Mouse (Mus musculus) MEL (cell line): ENCODE measurements at regions not wholly inside any gene's neighbourhood (a gene's known extent, or its start where the extent isn't known, plus 50 kb on each side); places are given as distances from the start of the nearest gene placed in this dataset.

Source experiments
- DNase-seq: peaks from one replicate; pipeline ENCODE4 v3.0.0; 2011; ENCODE audit warnings: low read depth, low spot score
- H3K27ac ChIP-seq: 2 replicates; pipeline ENCODE4 v1.5.1; 2012; ENCODE audit warnings: low read depth, mild to moderate bottlenecking, control low read depth, low read length, moderate library complexity; ENCODE audit not compliant: control insufficient read depth
- H3K27me3 ChIP-seq, 2 experiments: fragments of 150-350 bp in 1 of 2; sonication (generic) in 1 of 2; 2 replicates each; pipeline ENCODE4 v1.6.1; 2012; ENCODE audit warnings: low read length in 2 of 2, mild to moderate bottlenecking in 2 of 2, improper control_type of control experiment in 1 of 2, moderate library complexity in 1 of 2; ENCODE audit not compliant: insufficient read depth in 2 of 2, control insufficient read depth in 1 of 2
- H3K36me3 ChIP-seq, 2 experiments: 2 replicates each; pipeline ENCODE4 v1.6.1; 2012 to 2014; ENCODE audit warnings: low read length in 2 of 2, improper control_type of control experiment in 1 of 2, inconsistent platforms in 1 of 2, mild to moderate bottlenecking in 1 of 2; ENCODE audit not compliant: insufficient read depth in 2 of 2, control insufficient read depth in 1 of 2
- H3K4me1 ChIP-seq, 2 experiments: fragments of 150-350 bp in 1 of 2; sonication (generic) in 1 of 2; 2 replicates each; pipeline ENCODE4 v1.6.1; 2012; ENCODE audit warnings: low read length in 2 of 2, improper control_type of control experiment in 1 of 2, mild to moderate bottlenecking in 1 of 2; ENCODE audit not compliant: insufficient read depth in 2 of 2, control insufficient read depth in 1 of 2
- H3K4me3 ChIP-seq, 2 experiments: fragments of 150-350 bp in 1 of 2; sonication (generic) in 1 of 2; 2 replicates each; pipeline ENCODE4 v1.5.1; 2012; ENCODE audit warnings: low read depth in 2 of 2, low read length in 2 of 2, mild to moderate bottlenecking in 2 of 2, moderate library complexity in 2 of 2, control low read depth in 1 of 2, improper control_type of control experiment in 1 of 2; ENCODE audit not compliant: control insufficient read depth in 1 of 2, insufficient read depth in 1 of 2
- H3K79me2 ChIP-seq: 2 replicates; pipeline ENCODE4 v1.6.1; 2012; ENCODE audit warnings: mild to moderate bottlenecking, low read length, moderate library complexity; ENCODE audit not compliant: control insufficient read depth, poor library complexity, insufficient read depth
- H3K9ac ChIP-seq: 2 replicates; pipeline ENCODE4 v1.6.1; 2012; ENCODE audit warnings: low read depth, mild to moderate bottlenecking, control low read depth, low read length, moderate library complexity; ENCODE audit not compliant: control insufficient read depth, poor library complexity, severe bottlenecking
- H3K9me3 ChIP-seq: fragments of 150-350 bp; sonication (generic); replicated peaks from 2 replicates; pipeline ENCODE4 v1.6.1; 2012; ENCODE audit warnings: mild to moderate bottlenecking, low read length, improper control_type of control experiment, moderate library complexity; ENCODE audit not compliant: insufficient read depth
- BHLHE40 ChIP-seq: IDR thresholded peaks from 2 replicates; pipeline ENCODE4 v1.6.1; 2012; ENCODE audit warnings: low read depth, mild to moderate bottlenecking, inconsistent platforms, low read length, improper control_type of control experiment, borderline replicate concordance
- EP300 ChIP-seq, 2 experiments: IDR thresholded peaks; 2 replicates each; pipeline ENCODE4 v1.6.1; 2011; ENCODE audit warnings: improper control_type of control experiment in 2 of 2, low read length in 2 of 2, low read depth in 1 of 2, mild to moderate bottlenecking in 1 of 2
- GABPA ChIP-seq: IDR thresholded peaks from 2 replicates; pipeline ENCODE4 v1.6.1; 2012; ENCODE audit warnings: low read depth, mild to moderate bottlenecking, inconsistent platforms, low read length, improper control_type of control experiment, moderate library complexity
- GATA1 ChIP-seq: IDR thresholded peaks from 2 replicates; pipeline ENCODE4 v1.6.1; 2011; ENCODE audit warnings: low read depth, low read length, improper control_type of control experiment
- JUND ChIP-seq: IDR thresholded peaks from 2 replicates; pipeline ENCODE4 v1.6.1; 2011; ENCODE audit warnings: low read depth, mild to moderate bottlenecking, improper control_type of control experiment, low read length
- KAT2A ChIP-seq: conservative IDR thresholded peaks from 2 replicates; pipeline ENCODE4 v1.6.1; 2012; ENCODE audit warnings: low read depth, low read length, improper control_type of control experiment, inconsistent platforms
- MAFK ChIP-seq: IDR thresholded peaks from 2 replicates; pipeline ENCODE4 v1.6.1; 2011; ENCODE audit warnings: low read depth, mild to moderate bottlenecking, low read length, improper control_type of control experiment, borderline replicate concordance
- MXI1 ChIP-seq: IDR thresholded peaks from 2 replicates; pipeline ENCODE4 v1.6.1; 2011; ENCODE audit warnings: mild to moderate bottlenecking, low read depth, low read length, improper control_type of control experiment
- NELFE ChIP-seq: IDR thresholded peaks from 2 replicates; pipeline ENCODE4 v1.6.1; 2011; ENCODE audit warnings: low read depth, low read length, improper control_type of control experiment
- NRF1 ChIP-seq: IDR thresholded peaks from 2 replicates; pipeline ENCODE4 v1.6.1; 2014; ENCODE audit warnings: low read depth, mild to moderate bottlenecking, inconsistent platforms, low read length, improper control_type of control experiment, moderate library complexity; ENCODE audit not compliant: poor library complexity, insufficient read depth, severe bottlenecking
- POLR2A ChIP-seq, 2 experiments: IDR thresholded peaks; 2 replicates each; pipeline ENCODE4 v1.6.1; 2011 to 2012; ENCODE audit warnings: low read length in 2 of 2, mild to moderate bottlenecking in 2 of 2, control low read depth in 1 of 2, improper control_type of control experiment in 1 of 2, low read depth in 1 of 2, moderate library complexity in 1 of 2; ENCODE audit not compliant: control insufficient read depth in 1 of 2, insufficient read depth in 1 of 2, poor library complexity in 1 of 2
- POLR2AphosphoS5 ChIP-seq: IDR thresholded peaks from 2 replicates; pipeline ENCODE4 v1.6.1; 2012; ENCODE audit warnings: low read depth, borderline replicate concordance, mild to moderate bottlenecking, inconsistent platforms, low read length, moderate library complexity, mixed read lengths
- RCOR1 ChIP-seq: IDR thresholded peaks from 2 replicates; pipeline ENCODE4 v1.6.1; 2012; ENCODE audit warnings: low read depth, mild to moderate bottlenecking, inconsistent platforms, low read length, improper control_type of control experiment
- TAL1 ChIP-seq: IDR thresholded peaks from 2 replicates; pipeline ENCODE4 v1.6.1; 2012; ENCODE audit warnings: mild to moderate bottlenecking, inconsistent platforms, low read length, moderate library complexity, mixed read lengths
- TBP ChIP-seq: IDR thresholded peaks from 2 replicates; pipeline ENCODE4 v1.8.0; 2011; ENCODE audit warnings: low read depth, low read length, improper control_type of control experiment
- TCF12 ChIP-seq: IDR thresholded peaks from 2 replicates; pipeline ENCODE4 v1.6.1; 2014; ENCODE audit warnings: low read depth, mild to moderate bottlenecking, inconsistent platforms, low read length, improper control_type of control experiment, moderate library complexity
- ZC3H11A ChIP-seq: IDR thresholded peaks from 2 replicates; pipeline ENCODE4 v1.6.1; 2012; ENCODE audit warnings: low read depth, mild to moderate bottlenecking, inconsistent platforms, low read length, improper control_type of control experiment
- ZNF384 ChIP-seq: IDR thresholded peaks from 2 replicates; pipeline ENCODE4 v1.6.1; 2012; ENCODE audit warnings: low read depth, mild to moderate bottlenecking, inconsistent platforms, low read length, improper control_type of control experiment

DNA sequence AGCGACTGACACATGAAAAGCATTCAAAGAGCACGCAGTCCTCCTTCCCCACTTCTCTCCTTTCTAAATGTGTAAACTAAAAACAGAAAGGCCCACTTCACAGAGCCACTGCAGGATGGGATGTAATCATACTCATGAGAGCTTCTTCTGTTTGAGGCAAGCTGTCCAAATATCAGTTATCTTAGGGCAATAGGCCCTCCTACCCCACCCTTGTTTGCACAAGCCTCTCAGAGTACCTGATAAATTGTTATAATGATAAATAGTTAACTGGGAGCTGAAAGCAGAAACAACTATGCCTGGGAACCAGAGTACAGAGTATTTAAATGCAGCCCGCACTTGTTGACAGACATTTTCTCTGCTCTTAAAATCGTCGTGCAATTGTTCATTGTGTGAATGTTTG lies 141.5 kb upstream of the Sesn3 start:
- 0 out of 4 replicates have a peak, but pooled peaks cover 0 to 1% of the 10 kb centered on the region in 2 experiments for H3K27me3 ChIP-seq
- no peak overlapping the region for H3K9ac ChIP-seq
- no peaks in the 10 kb centered on the region for H3K36me3 ChIP-seq
- TF ChIP-seq NELFE (no peak), MAFK (no peak), POLR2AphosphoS5 (no peak), KAT2A (no peak), JUND (no peak), TAL1 (no peak), BHLHE40 (no peak)
- H3K4me3 ChIP-seq: no peak overlapping the region
- no peak for DNase-seq
- H3K9me3 ChIP-seq: 0 out of 2 replicates have a peak, but pooled peaks cover 3% of the 10 kb centered on the region
- no peaks in the 10 kb centered on the region for H3K4me1 ChIP-seq
- H3K27ac ChIP-seq: no peak overlapping the region
- H3K79me2 ChIP-seq: no peaks in the 10 kb centered on the region

DNA sequence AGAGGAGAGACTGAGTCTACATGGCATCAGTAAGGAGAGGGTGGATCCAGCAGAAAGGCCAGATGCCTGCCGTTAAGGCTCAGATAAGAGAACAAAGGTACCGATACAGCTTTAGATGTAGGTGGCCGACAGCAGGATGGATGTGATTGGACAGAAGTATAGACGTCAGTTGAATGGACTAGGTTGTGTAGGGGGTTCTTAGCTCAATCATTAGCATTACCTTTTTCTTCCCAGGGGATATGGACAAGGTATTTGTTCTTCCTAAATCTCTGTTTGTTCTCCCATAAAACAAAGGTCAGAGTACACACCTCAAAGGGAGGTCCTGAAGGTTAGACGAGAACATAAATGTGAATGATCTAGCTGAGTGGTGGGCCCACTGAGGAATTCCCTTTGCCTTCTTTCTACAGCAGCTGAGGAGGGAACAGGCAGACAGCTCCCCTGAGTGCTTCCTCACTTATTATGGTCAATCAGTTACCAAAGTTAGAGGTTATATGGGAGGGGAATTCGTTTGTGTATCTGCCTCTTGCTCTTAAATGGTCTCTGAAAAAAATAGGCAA lies 139.9 kb upstream of the Sesn3 start:
- no peaks in the 10 kb centered on the region for H3K4me1 ChIP-seq
- no peak for DNase-seq
- 0 out of 2 replicates have a peak, but pooled peaks cover 3% of the 10 kb centered on the region for H3K9me3 ChIP-seq
- H3K79me2 ChIP-seq: no peaks in the 10 kb centered on the region
- H3K4me3 ChIP-seq: no peak overlapping the region
- H3K9ac ChIP-seq: no peak overlapping the region
- H3K27me3 ChIP-seq: 0 out of 4 replicates have a peak, but pooled peaks cover 0 to 1% of the 10 kb centered on the region in 2 experiments
- H3K36me3 ChIP-seq: no peaks in the 10 kb centered on the region
- no peak for TF ChIP-seq ZNF384
- TF ChIP-seq TBP: no peak
- TF ChIP-seq NRF1: no peak
- TF ChIP-seq MXI1: no peak
- no peak for TF ChIP-seq TAL1
- TF ChIP-seq, all 39 proteins: peak for 0
- H3K27ac ChIP-seq: no peak overlapping the region

DNA sequence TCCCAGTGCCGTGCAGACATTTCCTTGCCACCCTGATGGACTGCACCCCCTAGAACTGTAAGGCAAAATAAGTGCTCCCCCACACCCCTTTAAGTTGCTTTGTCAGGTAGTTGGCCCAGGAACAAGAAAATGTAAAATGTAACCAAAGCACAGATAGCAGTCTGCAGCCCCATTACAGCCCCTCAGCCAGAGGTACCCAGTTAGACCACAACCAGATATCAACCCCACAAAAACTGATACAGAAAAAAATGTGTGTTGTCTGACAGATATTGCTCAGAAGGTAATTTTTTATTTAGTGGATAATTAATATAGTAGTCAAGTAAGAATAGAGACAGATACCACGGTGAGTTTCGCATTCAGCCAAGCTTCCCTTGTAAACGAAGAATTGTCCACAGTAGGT lies 133.5 kb upstream of the Sesn3 start:
- no peak overlapping the region for H3K27ac ChIP-seq
- no peaks in the 10 kb centered on the region for H3K36me3 ChIP-seq
- H3K4me3 ChIP-seq: no peak overlapping the region
- H3K27me3 ChIP-seq: peaks cover 0 to 3% of the 10 kb centered on the region in 2 experiments; a peak in 1 of 4 replicates
- peak; percentile 20 for DNase-seq
- peaks cover 2 to 3% of the 10 kb centered on the region in 2 experiments; a peak in 1 of 4 replicates for H3K4me1 ChIP-seq
- no peaks in the 10 kb centered on the region for H3K79me2 ChIP-seq
- no peaks in the 10 kb centered on the region for H3K9me3 ChIP-seq
- H3K9ac ChIP-seq: no peak overlapping the region
- peak; percentile 58 for TF ChIP-seq RCOR1
- TF ChIP-seq ZNF384: peak; percentile 31; the same call in 1 of the 2 replicates
- TF ChIP-seq GATA1: peak; percentile 52; the same call in 1 of the 2 replicates
- TF ChIP-seq GABPA: no peak
- peak; percentile 36 to 81; a peak in 3 of 4 replicates for TF ChIP-seq EP300 (IDR thresholded peaks at IDR 0.05; ENCODE audit: low read depth in 1 of 2, low read length in 2 of 2)
- no peak for TF ChIP-seq POLR2A (IDR thresholded peaks at IDR 0.05; ENCODE audit: control insufficient read depth in 1 of 2, insufficient read depth in 1 of 2, low read depth in 1 of 2, low read length in 2 of 2, poor library complexity in 1 of 2)
- TF ChIP-seq TBP: no peak
- TF ChIP-seq ZC3H11A: no peak
- no peak for TF ChIP-seq KAT2A
- 0 out of 2 replicates have a peak, but pooled peaks have one; percentile 22 for TF ChIP-seq TCF12
- TF ChIP-seq, all 39 proteins: peak for 5
